Mouse (Mus musculus): Measurements from ENCODE around the gene Gm10142.
"Not testable (repeated sequence)": the region's sequence is repeated elsewhere in the genome, so short reads cannot be mapped to it uniquely, and the experiment has no call there.

DNA sequence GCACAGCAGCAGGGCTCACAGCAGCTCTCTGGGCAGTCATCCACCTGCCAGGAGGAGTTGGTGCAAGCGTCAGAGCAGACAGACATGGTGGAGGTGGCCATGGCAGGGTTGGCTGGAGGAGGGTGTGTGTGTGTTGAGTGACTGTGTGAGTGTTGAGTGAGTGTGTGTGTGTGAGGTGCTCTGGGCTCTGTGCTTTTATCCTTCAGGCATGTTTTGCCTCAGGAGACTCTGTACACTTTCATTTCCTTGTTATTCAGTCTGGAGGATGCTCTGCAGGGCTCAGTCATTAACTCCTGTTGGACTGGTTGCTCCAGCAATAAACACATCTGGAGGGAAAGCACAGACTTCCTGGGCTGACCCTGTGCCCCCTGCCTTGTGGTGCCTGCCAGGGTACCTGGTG is 35.6 kb downstream of the Gm10142 start, which contains the start of gene Gm9736:
- not testable (repeated sequence) for TF ChIP-seq CTCF (IDR thresholded peaks at IDR 0.05; ENCODE audit: low read depth, low read length); POLR2A (IDR thresholded peaks at IDR 0.05; ENCODE audit: borderline replicate concordance, low read depth, low read length)
